Mouse (Mus musculus) frontal cortex, postnatal 36 days (tissue): ENCODE results near the gene Iqgap2.

Experiments used
- DNase-seq, 2 experiments: peaks; one replicate each; pipeline ENCODE4 v3.0.0; 2022; ENCODE audit warnings: low spot score in 2 of 2

Gene Iqgap2

GRCm38 (mm10) chr13:95884455-95884854 lies 7.3 kb downstream of the Iqgap2 start:
- DNase-seq, result no peak

- no peak for DNase-seq
Observed at GRCm38 (mm10) chr13:95882001-95882400, 9.7 kb downstream of the Iqgap2 start.

DNA sequence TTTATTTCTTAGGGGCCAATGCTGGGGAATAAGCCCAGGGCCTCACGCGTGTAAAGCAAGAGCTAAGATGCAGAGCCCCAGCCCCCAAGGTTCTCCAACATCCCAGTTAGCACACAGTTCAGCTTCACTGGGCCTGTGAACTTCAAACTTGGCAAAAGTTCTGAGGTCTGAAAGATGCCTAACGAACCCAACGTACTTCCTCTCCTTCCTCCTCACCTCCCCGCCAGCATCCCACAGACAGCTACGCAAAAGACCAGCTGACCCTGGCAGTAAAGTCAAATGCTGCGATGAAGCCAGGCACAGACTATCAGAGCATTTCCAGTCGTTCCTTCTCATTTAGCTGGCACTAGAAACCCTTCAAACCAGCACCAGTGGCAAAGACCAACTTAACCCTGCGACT lies 10.3 kb downstream of the Iqgap2 start:
- no peak for DNase-seq

GRCm38 (mm10) chr13:95880633-95881032 lies 11.1 kb downstream of the Iqgap2 start:
- DNase-seq, result no peak

DNA sequence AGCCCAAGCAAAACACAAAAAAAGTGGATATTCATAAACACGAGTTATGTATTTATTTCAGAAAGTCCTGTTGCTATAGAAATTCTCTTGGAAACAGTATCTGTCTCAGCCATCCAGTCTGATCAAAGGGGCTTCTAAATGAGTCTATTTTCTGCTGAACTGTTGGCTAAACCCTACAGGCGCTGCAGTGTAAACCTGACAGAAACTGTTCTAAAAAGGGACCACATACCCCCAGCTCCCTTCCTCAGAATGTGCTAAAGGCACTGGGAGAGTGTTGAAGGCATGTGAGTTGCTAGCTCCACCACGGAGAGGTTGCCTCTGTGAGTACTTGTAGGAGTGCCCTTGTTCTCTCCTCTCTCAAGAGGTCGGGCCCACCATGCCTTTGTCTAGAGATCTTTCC lies 19.7 kb downstream of the Iqgap2 start:
- peak; percentile 23 to 32 for DNase-seq

- DNase-seq, result no peak
Observed at GRCm38 (mm10) chr13:95870626-95871025, 21.1 kb downstream of the Iqgap2 start.

DNA sequence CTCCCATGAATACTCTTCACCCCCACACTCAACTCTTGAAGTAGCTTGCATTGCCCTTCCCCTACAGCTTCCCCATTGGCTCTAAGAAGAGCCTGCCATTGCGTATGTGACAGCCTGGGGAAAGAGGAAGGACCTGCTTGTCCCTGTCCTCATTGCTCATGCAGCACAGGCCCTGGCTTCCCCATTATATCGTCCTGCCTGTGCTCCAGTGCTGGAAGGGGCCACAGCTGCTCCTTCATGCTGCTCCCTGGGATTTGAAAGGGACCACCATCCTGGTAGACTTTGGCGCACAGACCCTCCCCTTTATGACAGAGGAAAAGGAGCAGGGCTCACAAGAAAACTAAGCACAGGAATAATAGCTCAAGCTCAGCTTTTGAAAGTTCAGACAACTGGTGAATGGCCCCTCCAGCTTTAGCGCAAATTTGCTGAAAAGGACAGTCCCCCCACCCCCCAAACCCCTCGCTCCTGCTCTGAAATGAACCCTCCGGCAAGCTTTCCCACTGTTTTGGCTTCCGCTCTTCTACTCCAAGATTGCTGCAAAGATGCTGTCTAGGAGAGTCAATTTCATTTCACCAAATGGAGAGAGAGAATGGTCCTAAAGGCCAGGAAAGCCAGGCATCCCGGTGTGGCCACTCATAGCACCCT lies 22.7 kb downstream of the Iqgap2 start:
- no peak for DNase-seq

GRCm38 (mm10) chr13:95862201-95862600 lies 29.5 kb downstream of the Iqgap2 start:
- no peak for DNase-seq

- DNase-seq, result no peak
Observed at GRCm38 (mm10) chr13:95859271-95859670, 32.5 kb downstream of the Iqgap2 start.

DNA sequence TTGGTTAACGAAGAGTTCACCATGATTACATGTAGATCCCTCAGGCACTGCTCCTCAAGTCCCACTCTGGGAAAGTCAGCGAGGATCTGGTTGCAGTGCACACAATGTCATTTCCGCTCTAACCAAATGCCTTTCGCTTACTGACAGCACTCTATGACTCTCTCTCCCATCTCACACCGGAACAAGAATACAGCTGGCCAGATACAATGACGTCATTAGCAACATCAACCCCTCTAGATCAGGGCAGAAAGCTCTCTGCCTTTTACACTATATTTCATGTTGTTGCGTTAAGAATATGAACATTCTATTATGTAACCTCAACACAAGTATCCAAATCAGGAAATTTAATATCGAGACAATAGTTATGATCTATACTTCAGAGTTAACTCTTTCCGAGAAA lies 32.9 kb downstream of the Iqgap2 start:
- no peak for DNase-seq

GRCm38 (mm10) chr13:95855537-95855936 lies 36.2 kb downstream of the Iqgap2 start:
- no peak for DNase-seq

DNA sequence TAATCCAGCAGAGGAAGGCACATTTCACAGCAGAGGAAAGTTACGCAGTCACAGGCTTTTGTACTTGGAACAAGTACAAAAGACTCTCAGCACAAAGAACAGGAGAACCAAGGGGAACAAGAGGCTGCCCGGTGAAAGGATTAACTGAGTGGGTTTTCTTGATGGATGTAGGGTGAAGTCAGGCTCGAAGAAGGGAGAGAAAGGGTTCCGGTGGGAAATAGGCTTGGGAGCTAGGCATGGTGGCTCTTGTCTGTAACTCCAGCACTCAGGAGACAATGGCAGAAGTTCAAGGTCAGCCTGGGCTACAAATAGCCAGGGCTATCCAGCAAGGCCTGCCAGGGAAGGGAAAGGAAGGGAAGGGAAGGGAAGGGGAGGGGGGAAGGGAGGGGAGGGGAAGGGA lies 40.1 kb downstream of the Iqgap2 start:
- DNase-seq, result no peak

DNA sequence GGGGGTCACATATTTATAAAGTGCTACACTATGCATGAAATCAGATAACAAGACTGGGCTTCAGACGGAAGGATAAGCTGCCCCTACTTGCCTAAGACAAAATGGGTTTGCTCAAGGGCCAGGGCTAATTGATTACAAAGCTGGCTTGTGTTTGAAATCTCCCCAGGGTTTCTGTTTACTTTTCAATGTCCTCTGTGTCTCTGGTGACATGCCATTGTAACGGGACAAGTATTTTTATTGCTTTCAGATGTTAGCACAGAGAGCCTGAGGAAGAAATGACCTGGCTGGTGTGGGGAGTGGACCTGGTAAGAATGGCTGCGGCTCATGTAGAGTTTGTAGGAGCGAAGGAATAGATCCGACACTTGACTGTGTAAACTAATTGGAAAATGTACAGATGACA lies 41.3 kb downstream of the Iqgap2 start:
- no peak for DNase-seq

- peak; percentile 35 to 66 for DNase-seq
Observed at GRCm38 (mm10) chr13:95849501-95850007, 42.2 kb downstream of the Iqgap2 start.

GRCm38 (mm10) chr13:95846364-95846763 lies 45.4 kb downstream of the Iqgap2 start:
- DNase-seq, result no peak

GRCm38 (mm10) chr13:95844950-95845349 lies 46.8 kb downstream of the Iqgap2 start:
- DNase-seq, result no peak

DNA sequence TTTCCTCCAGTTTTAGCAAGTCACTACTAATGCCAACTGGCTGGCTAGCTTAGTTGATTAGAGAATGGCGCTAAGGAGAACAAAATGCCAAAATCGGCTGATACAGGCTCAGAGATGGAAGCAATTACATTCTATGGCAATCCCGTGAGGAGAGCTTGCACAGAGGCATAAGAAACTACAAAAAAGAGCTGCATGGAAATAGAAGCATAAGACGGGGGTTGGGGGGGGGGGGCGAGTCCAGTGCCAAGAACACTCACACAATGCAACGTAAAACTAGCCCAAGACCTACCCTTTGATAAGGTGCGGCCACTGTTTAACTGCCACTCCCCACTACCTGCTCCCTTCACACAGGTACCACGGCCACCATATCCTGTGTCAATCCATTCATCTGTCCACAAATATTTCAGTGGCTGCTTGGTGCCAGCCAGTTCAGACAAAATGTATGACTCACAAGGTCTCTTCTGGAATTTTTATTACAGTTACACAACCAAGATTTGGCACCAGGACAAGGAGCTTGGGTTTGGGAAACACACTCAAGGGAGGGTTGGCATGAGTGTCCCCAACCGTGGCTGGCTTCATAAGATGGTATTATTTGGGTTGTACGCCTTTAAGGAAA lies 48.2 kb downstream of the Iqgap2 start:
- no peak for DNase-seq

DNA sequence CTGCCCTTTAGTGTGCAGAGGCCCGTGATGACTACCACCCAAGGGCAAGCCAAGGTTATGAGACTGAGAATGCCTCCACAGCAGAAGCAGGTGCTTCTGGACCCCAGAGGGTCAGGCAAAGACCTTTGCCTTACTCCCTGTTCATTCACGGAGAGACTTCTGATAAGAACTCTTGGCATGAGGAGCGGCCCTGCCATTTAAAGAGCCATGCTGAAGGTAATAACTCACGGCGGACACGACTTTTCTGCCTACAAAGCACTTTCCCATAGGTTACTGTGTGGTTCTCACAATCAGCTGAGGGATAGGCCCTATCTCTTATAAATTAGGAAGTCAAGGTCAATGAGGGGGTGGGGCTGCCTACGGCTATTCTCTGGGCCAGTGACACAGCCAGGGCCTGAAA lies 48.9 kb downstream of the Iqgap2 start:
- DNase-seq, result no peak

GRCm38 (mm10) chr13:95841946-95842345 lies 49.8 kb downstream of the Iqgap2 start:
- DNase-seq, result no peak

DNA sequence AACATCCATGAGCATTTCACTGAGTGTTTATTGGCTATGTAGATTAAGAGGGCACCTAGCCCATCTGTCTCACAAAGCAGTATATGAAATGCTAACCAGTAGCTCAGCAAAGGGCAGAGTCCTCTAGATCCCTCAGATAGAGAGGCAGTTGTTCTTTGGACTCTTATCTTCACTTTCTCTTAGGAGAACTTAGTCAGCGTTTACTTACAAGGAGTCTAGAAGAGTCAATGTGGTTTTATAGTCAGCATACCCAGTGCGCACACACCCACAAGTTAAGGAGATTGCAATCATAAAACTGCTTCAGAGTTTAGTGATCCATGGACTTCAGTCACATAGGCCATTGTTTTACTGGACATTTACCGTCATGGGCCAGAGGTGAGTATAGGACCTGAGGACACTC lies 54.8 kb downstream of the Iqgap2 start:
- no peak for DNase-seq

- no peak for DNase-seq
Observed at GRCm38 (mm10) chr13:95833473-95833872, 58.2 kb downstream of the Iqgap2 start.

DNA sequence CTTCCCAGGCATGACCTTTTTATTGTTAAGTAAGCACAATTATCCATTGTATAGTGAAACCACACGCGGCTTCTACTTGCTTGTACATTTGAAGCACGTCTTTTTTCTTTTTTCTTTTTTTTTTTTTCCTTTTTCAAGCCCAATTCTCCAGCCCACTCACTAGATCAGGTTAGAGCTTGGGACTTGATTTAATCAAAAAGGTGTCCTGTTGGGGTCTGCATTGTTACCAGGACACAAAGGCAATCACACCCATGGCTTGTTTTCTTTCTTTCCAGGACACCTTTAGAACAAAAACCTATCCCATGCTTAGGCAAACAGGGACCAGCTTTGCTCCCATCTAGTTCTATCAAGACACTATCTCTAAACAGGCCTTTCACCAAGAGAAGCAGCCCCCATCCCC lies 59.0 kb downstream of the Iqgap2 start:
- DNase-seq, result no peak

DNA sequence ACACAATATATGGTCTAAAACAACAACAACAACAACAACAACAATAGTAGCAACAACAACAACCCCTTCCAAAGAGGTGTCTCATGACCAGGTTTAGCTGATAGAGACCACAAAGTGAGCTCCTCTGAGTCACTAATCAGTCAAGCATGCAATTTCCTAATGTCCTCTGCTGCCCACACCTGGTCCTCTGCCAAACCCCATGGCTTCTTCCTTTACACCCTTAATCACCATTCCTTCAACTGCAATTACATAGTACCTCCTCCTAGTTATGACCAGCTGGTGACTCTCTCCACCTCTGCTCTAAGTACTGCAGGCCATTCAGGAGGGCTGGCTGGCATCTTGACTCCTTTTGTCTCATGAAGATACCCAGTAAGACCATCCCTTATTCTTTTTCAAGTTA lies 60.0 kb downstream of the Iqgap2 start:
- no peak for DNase-seq
